Comparison of ENCODE assay signal across 20 mouse cellular contexts in genomic region chr4:134321524-134321923, GRCm38 (mm10). TPM values are rescaled to one million over a fixed set of nuclear protein-coding genes. Genes with fewer than 3 reads are reported as not detected.
DNase-seq lines count a peak whose midpoint lies in the region; ATAC-seq and TF ChIP-seq lines count a peak whose summit lies in the region.
"Had no signal": no experiment of that assay in that cellular context is flagged by ENCODE, and none has a peak within 500 bp of the region (broad histone marks: within the 10 kb centered on the region; RNA-seq: fewer than 3 reads in every experiment).

No protein-coding gene starts in this region.

- no peaks in the 10 kb centered on the region for H3K9me3 ChIP-seq in liver, postnatal 0 days (ENCODE audit: low read length)
- H3K9me3 ChIP-seq in liver, embryonic 12.5 days (replicated peaks): no peaks in the 10 kb centered on the region
- no peaks in the 10 kb centered on the region for H3K9me3 ChIP-seq in E14TG2a.4 (ENCODE audit: low read length)
- H3K9me3 ChIP-seq: embryonic facial prominence, embryonic 10.5 days; heart, embryonic 15.5 days had no signal

- no peaks in the 10 kb centered on the region for H3K27me3 ChIP-seq in heart, adult 2 months (ENCODE audit: control insufficient read depth, insufficient read depth, low read length)
- no peaks in the 10 kb centered on the region for H3K27me3 ChIP-seq in liver, postnatal 0 days (ENCODE audit: insufficient read depth, low read length)
- peaks cover 20% of the 10 kb centered on the region; the same call in 1 of the 2 replicates for H3K27me3 ChIP-seq in liver, embryonic 12.5 days (replicated peaks)
- H3K27me3 ChIP-seq in E14TG2a.4 (ENCODE audit: insufficient read depth, low read length): no peaks in the 10 kb centered on the region
- H3K27me3 ChIP-seq: heart, embryonic 15.5 days had no signal

- no peak overlapping the region for H3K4me3 ChIP-seq in heart, adult 2 months
- no peak overlapping the region for H3K4me3 ChIP-seq in liver, postnatal 0 days (ENCODE audit: low read depth, low read length)
- no peak overlapping the region for H3K4me3 ChIP-seq in liver, embryonic 12.5 days
- H3K4me3 ChIP-seq in E14TG2a.4 (replicated peaks; ENCODE audit: low read length): no peak overlapping the region
- H3K4me3 ChIP-seq: embryonic facial prominence, embryonic 10.5 days; heart, embryonic 15.5 days; megakaryocyte, embryonic 14.5 days had no signal

- H3K4me2 ChIP-seq in liver, postnatal 0 days (ENCODE audit: low read depth, low read length): no peak overlapping the region
- H3K4me2 ChIP-seq in liver, embryonic 12.5 days: no peak overlapping the region
- H3K4me2 ChIP-seq: heart, embryonic 15.5 days; hindbrain, embryonic 14.5 days had no signal

- TF ChIP-seq EP300 in heart, adult 2 months (IDR thresholded peaks at IDR 0.05; ENCODE audit: insufficient read depth, low read depth, low read length): no peak
- no peak for TF ChIP-seq EP300 in liver, postnatal 0 days (IDR thresholded peaks at IDR 0.05; ENCODE audit: low read depth)

- H3K36me3 ChIP-seq in heart, adult 2 months (ENCODE audit: control insufficient read depth, insufficient read depth, low read length): peaks cover 12% of the 10 kb centered on the region
- no peaks in the 10 kb centered on the region for H3K36me3 ChIP-seq in liver, postnatal 0 days (replicated peaks; ENCODE audit: insufficient read depth, low read length)
- H3K36me3 ChIP-seq in liver, embryonic 12.5 days: no peaks in the 10 kb centered on the region
- peaks cover 23% of the 10 kb centered on the region for H3K36me3 ChIP-seq in E14TG2a.4 (ENCODE audit: insufficient read depth, low read length)
- H3K36me3 ChIP-seq: embryonic facial prominence, embryonic 10.5 days had no signal

- no peak for TF ChIP-seq POLR2A in heart, adult 2 months (IDR thresholded peaks at IDR 0.05; ENCODE audit: insufficient read depth, low read depth, low read length)
- no peak for TF ChIP-seq POLR2A in brain, embryonic 14.5 days (IDR thresholded peaks at IDR 0.05; ENCODE audit: borderline replicate concordance, extremely low read depth, insufficient read depth, insufficient read length, poor library complexity, severe bottlenecking)

- H3K4me1 ChIP-seq in heart, adult 2 months (ENCODE audit: control insufficient read depth, insufficient read depth, low read length): no peaks in the 10 kb centered on the region; the same call in 1 of the 2 replicates
- no peaks in the 10 kb centered on the region for H3K4me1 ChIP-seq in liver, postnatal 0 days (ENCODE audit: insufficient read depth)
- H3K4me1 ChIP-seq in liver, embryonic 12.5 days: no peaks in the 10 kb centered on the region
- H3K4me1 ChIP-seq in E14TG2a.4 (replicated peaks; ENCODE audit: low read depth, low read length): peaks cover 44% of the 10 kb centered on the region
- H3K4me1 ChIP-seq: embryonic facial prominence, embryonic 10.5 days had no signal

- no peaks in the 10 kb centered on the region for H3K79me2 ChIP-seq in heart, adult 2 months (replicated peaks; ENCODE audit: control insufficient read depth, insufficient read depth, low read length)

- no peak for DNase-seq in heart, adult 2 months
- no peak for DNase-seq in heart, postnatal 14 days
- DNase-seq in liver, postnatal 0 days: no peak
- DNase-seq in brain, embryonic 14.5 days (ENCODE audit: low read depth): no peak
- DNase-seq in frontal cortex, adult 2 months (ENCODE audit: extremely low spot score in 1 of 2, low spot score in 1 of 2): no peak
- DNase-seq: cerebellum, adult 11-12 months; cerebellum, postnatal 25 days; heart, adult 18-20 months; liver; thymus, adult 18-20 months had no signal

- WGBS in heart, adult 2 months: 67% methylated on average over 3 of the region's 3 CpGs
- 63% methylated on average over 3 of the region's 3 CpGs for WGBS in liver, postnatal 0 days (ENCODE audit: insufficient replicate concordance)
- 39% methylated on average over 3 of the region's 3 CpGs for WGBS in liver, embryonic 12.5 days (ENCODE audit: insufficient replicate concordance)

- no peak overlapping the region for H3K27ac ChIP-seq in heart, adult 2 months
- no peak overlapping the region for H3K27ac ChIP-seq in liver, postnatal 0 days (ENCODE audit: low read depth)
- no peak overlapping the region for H3K27ac ChIP-seq in liver, embryonic 12.5 days
- H3K27ac ChIP-seq: embryonic facial prominence, embryonic 10.5 days; heart, embryonic 15.5 days; hindbrain, embryonic 14.5 days had no signal

- intact Hi-C loops in heart, adult 2 months (cut with DNase I): no loop called here
- intact Hi-C loops in heart, postnatal 14 days (cut with DNase I): loop anchor here (5.0 kb wide), 1 partner anchor 36 kb away; no protein-coding TSS in a partner anchor

- peak; percentile 57 for TF ChIP-seq CTCF in heart, adult 2 months (IDR thresholded peaks at IDR 0.05)
- peak; percentile 29 for TF ChIP-seq CTCF in liver, postnatal 0 days (IDR thresholded peaks at IDR 0.05; ENCODE audit: low read depth)
- peak; percentile 76 for TF ChIP-seq CTCF in E14TG2a.4 (conservative IDR thresholded peaks at IDR 0.05; ENCODE audit: low read length)
- TF ChIP-seq CTCF in brain, embryonic 14.5 days (IDR thresholded peaks at IDR 0.05; ENCODE audit: borderline replicate concordance, extremely low read depth, insufficient read depth, insufficient read length): peak; percentile 15; the same call in 1 of the 2 replicates

- ATAC-seq in liver, postnatal 0 days: no peak
- ATAC-seq in liver, embryonic 12.5 days: no peak
- ATAC-seq: forebrain, embryonic 14.5 days; midbrain, embryonic 16.5 days had no signal

- H3K9ac ChIP-seq in heart, adult 2 months (ENCODE audit: low read depth, low read length): no peak overlapping the region
- no peak overlapping the region for H3K9ac ChIP-seq in liver, postnatal 0 days (replicated peaks)
- no peak overlapping the region for H3K9ac ChIP-seq in liver, embryonic 12.5 days
- H3K9ac ChIP-seq: heart, embryonic 15.5 days; hindbrain, embryonic 14.5 days had no signal

RNA-seq across cellular contexts. Expression of gene Trim63, which starts 6.6 kb away (rescaled TPM):
- total RNA-seq in heart, adult 2 months (2021): 100 to 1,000 TPM; 209 to 210 TPM
- 142 and 215 TPM in 2 replicates for polyA plus RNA-seq in heart, adult 2 months (2012; rRNA removed)
- 100 to 1,000 TPM; 193 to 217 TPM for total RNA-seq in heart, postnatal 14 days (2021)
- polyA plus RNA-seq in liver, postnatal 0 days (2015; fragmentation: Nextera tagmentation; extraction: Ambion mirVana): 0.34 and 0.69 TPM in 2 replicates
- polyA plus RNA-seq in liver, embryonic 12.5 days (2016; fragmentation: Nextera tagmentation; extraction: Ambion mirVana): 0.20 and 0.23 TPM in 2 replicates
- 0.13 and 0.33 TPM in 2 replicates for polyA plus RNA-seq in brain, embryonic 14.5 days (2012; rRNA removed)
- polyA plus RNA-seq in frontal cortex, adult 2 months (2012; rRNA removed): 0.15 and 0.36 TPM in 2 replicates
- polyA plus RNA-seq: forebrain, embryonic 14.5 days had no signal

RNA-seq across cellular contexts. Expression of gene Slc30a2, which starts 21.5 kb away (rescaled TPM):
- under 1 TPM; 0.45 to 0.65 TPM for total RNA-seq in heart, adult 2 months (2021)
- 0.12 and 0.35 TPM in 2 replicates for polyA plus RNA-seq in heart, adult 2 months (2012; rRNA removed)
- total RNA-seq in heart, postnatal 14 days (2021): under 1 TPM; 0.68 to 0.96 TPM
- polyA plus RNA-seq in liver, postnatal 0 days (2015; fragmentation: Nextera tagmentation; extraction: Ambion mirVana): not detected in 2 replicates
- polyA plus RNA-seq in liver, embryonic 12.5 days (2016; fragmentation: Nextera tagmentation; extraction: Ambion mirVana): not detected in 2 replicates
- 0.05 TPM in 1 of 2 replicates, not detected in the other for polyA plus RNA-seq in brain, embryonic 14.5 days (2012; rRNA removed)
- 0.29 and 0.58 TPM in 2 replicates for polyA plus RNA-seq in frontal cortex, adult 2 months (2012; rRNA removed)
- total RNA-seq: layer of hippocampus, postnatal 14 days; left cerebral cortex, postnatal 36 days had no signal

RNA-seq across cellular contexts. Expression of gene Pdik1l, which starts 33.8 kb away (rescaled TPM):
- 1 to 10 TPM; 5.3 to 7.6 TPM for total RNA-seq in heart, adult 2 months (2021)
- polyA plus RNA-seq in heart, adult 2 months (2012; rRNA removed): 1.00 and 4.0 TPM in 2 replicates
- 1 to 10 TPM; 6.6 to 8.6 TPM for total RNA-seq in heart, postnatal 14 days (2021)
- polyA plus RNA-seq in liver, postnatal 0 days (2015; fragmentation: Nextera tagmentation; extraction: Ambion mirVana): 5.9 and 7.2 TPM in 2 replicates
- polyA plus RNA-seq in liver, embryonic 12.5 days (2016; fragmentation: Nextera tagmentation; extraction: Ambion mirVana): 14.9 and 16.4 TPM in 2 replicates
- polyA plus RNA-seq in brain, embryonic 14.5 days (2012; rRNA removed): 18.8 and 20.7 TPM in 2 replicates
- 8.5 and 8.9 TPM in 2 replicates for polyA plus RNA-seq in frontal cortex, adult 2 months (2012; rRNA removed)

Comparison
In these comparisons a context has a peak if more than half of its experiments do, and no peak if none do; other contexts are left out.
1. CTCF ChIP-seq: peak in every context shown above with its lines; median percentile 76 in E14TG2a.4; 57 in heart, adult 2 months; 29 in liver, postnatal 0 days; 15 in brain, embryonic 14.5 days.
2. RNA of gene Trim63, which starts 6.6 kb away (polyA plus RNA-seq): 142 to 215 TPM in heart, adult 2 months; 0.15 to 0.36 TPM in frontal cortex, adult 2 months, 0.34 to 0.69 TPM in liver, postnatal 0 days, 0.13 to 0.33 TPM in brain, embryonic 14.5 days and 0.20 to 0.23 TPM in liver, embryonic 12.5 days; every median in the first group is over 10 times any median in the second.